Mouse (Mus musculus) stomach, postnatal 0 days (tissue): ENCODE results near the gene Tgfbrap1.

Experiments used
- CTCF ChIP-seq: IDR thresholded peaks from 2 replicates; pipeline ENCODE4 v1.5.1; 2016; ENCODE audit warnings: antibody characterized with exemption, low read depth, mild to moderate bottlenecking, moderate library complexity
- EP300 ChIP-seq: optimal IDR thresholded peaks from 2 replicates; pipeline ENCODE3; 2016; ENCODE audit warnings: antibody characterized with exemption

GRCm38 (mm10) chr1:43108729-43109128 is 10.3 kb upstream of the Tgfbrap1 start:
- TF ChIP-seq CTCF (no peak), EP300 (no peak)
